Mouse (Mus musculus) brain, embryonic 14.5 days (tissue): ENCODE data around the gene Rims1.

Source experiments
- CTCF ChIP-seq: fragments of 200-500 bp; IDR thresholded peaks from 2 replicates; pipeline ENCODE4 v1.5.1; 2012; ENCODE audit warnings: inconsistent platforms, mild to moderate bottlenecking, moderate library complexity, borderline replicate concordance; ENCODE audit not compliant: insufficient read depth, insufficient read length; ENCODE audit errors: extremely low read depth
- POLR2A ChIP-seq: fragments of 200-500 bp; IDR thresholded peaks from 2 replicates; pipeline ENCODE4 v1.6.1; 2012; ENCODE audit warnings: mild to moderate bottlenecking, inconsistent platforms, borderline replicate concordance; ENCODE audit not compliant: poor library complexity, insufficient read depth, insufficient read length, severe bottlenecking; ENCODE audit errors: extremely low read depth

- no peak for TF ChIP-seq CTCF
- TF ChIP-seq POLR2A: no peak
Observed at GRCm38 (mm10) chr1:22596197-22596596, 209.6 kb downstream of the Rims1 start.
